Mouse (Mus musculus): ENCODE results near the gene Mxi1. TPM values are rescaled to one million over a fixed set of nuclear protein-coding genes. Genes with fewer than 3 reads are reported as not detected.
"Not testable (repeated sequence)": the region's sequence is repeated elsewhere in the genome, so short reads cannot be mapped to it uniquely, and the experiment has no call there.

Mxi1 gene
- total and polyA plus RNA-seq, 3 experiments: 29.0 to 60.9 TPM; not detected in 1

GRCm38 (mm10) chr19:53394956-53395355 is 84.6 kb downstream of the Mxi1 start:
- not testable (repeated sequence) for H3K9me3 ChIP-seq (replicated peaks; ENCODE audit: insufficient read depth, low read length); DNase-seq (ENCODE audit: low read depth, low spot score); H3K27me3 ChIP-seq (ENCODE audit: control insufficient read depth in 1 of 2, insufficient read depth in 2 of 2, low read length in 2 of 2); H3K27ac ChIP-seq (ENCODE audit: control insufficient read depth, low read depth, low read length); H3K4me3 ChIP-seq (ENCODE audit: control insufficient read depth in 1 of 2, insufficient read depth in 1 of 2, low read depth in 2 of 2, low read length in 2 of 2); H3K9ac ChIP-seq (ENCODE audit: control insufficient read depth, low read depth, low read length, poor library complexity, severe bottlenecking)
- Histone ChIP-seq H3K4me1 (ENCODE audit: control insufficient read depth in 1 of 2, insufficient read depth in 2 of 2, low read length in 2 of 2) (peaks cover 2 to 19% of the 10 kb centered on the region in 2 experiments; a peak in 3 of 4 replicates), H3K36me3 (ENCODE audit: control insufficient read depth in 1 of 2, insufficient read depth in 2 of 2, low read length in 2 of 2) (peaks cover 0 to 13% of the 10 kb centered on the region in 2 experiments; a peak in 2 of 4 replicates), H3K79me2 (ENCODE audit: control insufficient read depth, insufficient read depth, low read length, poor library complexity) (peaks cover 13% of the 10 kb centered on the region)

- not testable (repeated sequence) for DNase-seq (ENCODE audit: low read depth, low spot score); H3K9ac ChIP-seq (ENCODE audit: control insufficient read depth, low read depth, low read length, poor library complexity, severe bottlenecking); H3K27ac ChIP-seq (ENCODE audit: control insufficient read depth, low read depth, low read length); H3K79me2 ChIP-seq (ENCODE audit: control insufficient read depth, insufficient read depth, low read length, poor library complexity); H3K9me3 ChIP-seq (replicated peaks; ENCODE audit: insufficient read depth, low read length); H3K4me3 ChIP-seq (ENCODE audit: control insufficient read depth in 1 of 2, insufficient read depth in 1 of 2, low read depth in 2 of 2, low read length in 2 of 2); H3K27me3 ChIP-seq (ENCODE audit: control insufficient read depth in 1 of 2, insufficient read depth in 2 of 2, low read length in 2 of 2)
- peaks cover 0 to 13% of the 10 kb centered on the region in 2 experiments; a peak in 2 of 4 replicates for H3K36me3 ChIP-seq (ENCODE audit: control insufficient read depth in 1 of 2, insufficient read depth in 2 of 2, low read length in 2 of 2)
- H3K4me1 ChIP-seq (ENCODE audit: control insufficient read depth in 1 of 2, insufficient read depth in 2 of 2, low read length in 2 of 2): peaks cover 2 to 19% of the 10 kb centered on the region in 2 experiments; a peak in 3 of 4 replicates
These were observed 85.5 kb downstream of the Mxi1 start for GRCm38 (mm10) chr19:53395805-53396204.

- Histone ChIP-seq H3K9me3 (replicated peaks; ENCODE audit: insufficient read depth, low read length) (no peaks in the 10 kb centered on the region), H3K4me3 (ENCODE audit: control insufficient read depth in 1 of 2, insufficient read depth in 1 of 2, low read depth in 2 of 2, low read length in 2 of 2) (no peak overlapping the region), H3K4me1 (ENCODE audit: control insufficient read depth in 1 of 2, insufficient read depth in 2 of 2, low read length in 2 of 2) (peaks cover 2 to 8% of the 10 kb centered on the region in 2 experiments; a peak in 3 of 4 replicates), H3K27me3 (ENCODE audit: control insufficient read depth in 1 of 2, insufficient read depth in 2 of 2, low read length in 2 of 2) (no peaks in the 10 kb centered on the region), H3K36me3 (ENCODE audit: control insufficient read depth in 1 of 2, insufficient read depth in 2 of 2, low read length in 2 of 2) (peaks cover 0 to 4% of the 10 kb centered on the region in 2 experiments; a peak in 2 of 4 replicates), H3K27ac (ENCODE audit: control insufficient read depth, low read depth, low read length) (no peak overlapping the region), H3K9ac (ENCODE audit: control insufficient read depth, low read depth, low read length, poor library complexity, severe bottlenecking) (no peak overlapping the region), H3K79me2 (ENCODE audit: control insufficient read depth, insufficient read depth, low read length, poor library complexity) (no peaks in the 10 kb centered on the region)
- DNase-seq (ENCODE audit: low read depth, low spot score): no peak
- no peak for TF ChIP-seq USF1 (IDR thresholded peaks at IDR 0.05; ENCODE audit: low read depth, low read length)
- TF ChIP-seq RCOR1 (IDR thresholded peaks at IDR 0.05; ENCODE audit: low read depth, low read length): no peak
- TF ChIP-seq MAX (IDR thresholded peaks at IDR 0.05; ENCODE audit: low read length): no peak
- TF ChIP-seq POLR2A (IDR thresholded peaks at IDR 0.05; ENCODE audit: control insufficient read depth in 1 of 2, insufficient read depth in 1 of 2, low read depth in 1 of 2, low read length in 2 of 2, poor library complexity in 1 of 2): no peak
- TF ChIP-seq ZNF384 (IDR thresholded peaks at IDR 0.05; ENCODE audit: low read depth, low read length): no peak
- no peak for TF ChIP-seq TCF12 (IDR thresholded peaks at IDR 0.05; ENCODE audit: low read depth, low read length)
- no peak for TF ChIP-seq RAD21 (IDR thresholded peaks at IDR 0.05; ENCODE audit: low read depth, low read length)
- no peak for TF ChIP-seq ZC3H11A (IDR thresholded peaks at IDR 0.05; ENCODE audit: low read depth, low read length)
These were observed 87.3 kb downstream of the Mxi1 start for GRCm38 (mm10) chr19:53397451-53398233.
